Mouse (Mus musculus) forebrain, embryonic 11.5 days (tissue): ENCODE data around the gene Slc26a9. TPM values are rescaled to one million over a fixed set of nuclear protein-coding genes. Genes with fewer than 3 reads are reported as not detected.

Experiments used
- ATAC-seq: fragments of 200-750 bp; cut with Nextera tagmentation; replicated peaks from 2 replicates; pipeline ENCODE4 v1.8.0; 2017; ENCODE audit warnings: moderate TSS enrichment; ENCODE audit not compliant: low FRiP score
- DNase-seq: peaks from one replicate; pipeline ENCODE4 v3.0.0-alpha.2; 2017; ENCODE audit warnings: low spot score
- H3K27ac ChIP-seq: fragments of 300-500 bp; sonication (generic); 2 replicates; pipeline ENCODE4 v1.5.1; 2014; ENCODE audit warnings: low read depth, low read length
- H3K27me3 ChIP-seq: fragments of 300-500 bp; sonication (generic); 2 replicates; pipeline ENCODE4 v1.6.1; 2014; ENCODE audit warnings: mild to moderate bottlenecking, low read length, mixed read lengths; ENCODE audit not compliant: control insufficient read depth, insufficient read depth
- H3K36me3 ChIP-seq: fragments of 300-500 bp; sonication (generic); 2 replicates; pipeline ENCODE4 v1.6.1; 2014; ENCODE audit warnings: mild to moderate bottlenecking, low read length, moderate library complexity, mixed read lengths; ENCODE audit not compliant: control insufficient read depth, insufficient read depth
- H3K4me1 ChIP-seq: fragments of 300-500 bp; sonication (generic); replicated peaks from 2 replicates; pipeline ENCODE4 v1.6.1; 2014; ENCODE audit warnings: low read length, mixed read lengths; ENCODE audit not compliant: control insufficient read depth, insufficient read depth
- H3K4me2 ChIP-seq: fragments of 300-500 bp; sonication (generic); 2 replicates; pipeline ENCODE4 v1.6.1; 2014; ENCODE audit warnings: low read depth, mild to moderate bottlenecking, low read length, moderate library complexity, mixed read lengths; ENCODE audit not compliant: severe bottlenecking
- H3K4me3 ChIP-seq: fragments of 300-500 bp; sonication (generic); 2 replicates; pipeline ENCODE4 v1.5.1; 2014; ENCODE audit warnings: low read depth, low read length
- H3K9ac ChIP-seq: fragments of 300-500 bp; sonication (generic); 2 replicates; pipeline ENCODE4 v1.6.1; 2014; ENCODE audit warnings: low read length
- H3K9me3 ChIP-seq: fragments of 300-500 bp; sonication (generic); 2 replicates; pipeline ENCODE4 v1.6.1; 2016; ENCODE audit warnings: low read length, mixed read lengths; ENCODE audit not compliant: control insufficient read depth
- WGBS: fragments of 180-500 bp; shearing (Covaris S2); extraction: QIAGEN DNeasy Blood & Tissue Kit; methylation state at CpG from one replicate; pipeline ENCODE4 v1.1.7; 2014; 5-methylcytosine and 5-hydroxymethylcytosine counted together
- polyA plus RNA-seq: library from polyadenylated mRNA; unstranded; fragments of >200 nt; fragmentation: Nextera tagmentation; extraction: Ambion mirVana; gene quantifications from 2 replicates; pipeline ENCODE4 v1.2.1, GENCODE M21; 2014

Gene Slc26a9
- polyA plus RNA-seq, 1 experiment from 2014 or later = not detected

- DNase-seq (no peak), ATAC-seq (no peak)
- Histone ChIP-seq H3K27ac (no peak overlapping the region), H3K9ac (no peak overlapping the region), H3K4me1 (no peaks in the 10 kb centered on the region), H3K4me3 (no peak overlapping the region), H3K27me3 (no peaks in the 10 kb centered on the region), H3K36me3 (no peaks in the 10 kb centered on the region), H3K4me2 (no peak overlapping the region), H3K9me3 (no peaks in the 10 kb centered on the region)
- 89% methylated on average over 10 of the region's 10 CpGs for WGBS
Observed at GRCm38 (mm10) chr1:131820887-131821328, 77.1 kb downstream of the Slc26a9 start.

Other genes starting within 250 kb of the Slc26a9 start
- gene Srgap2, start 216.7 kb upstream of the Slc26a9 start, polyA plus RNA-seq = 19.4 and 24.8 TPM in 2 replicates
- 5.6 and 5.9 TPM in 2 replicates for gene Fam72a, start 216.1 kb upstream of the Slc26a9 start, polyA plus RNA-seq
- 0.09 TPM in 1 of 2 replicates, not detected in the other for gene Avpr1b, start 144.8 kb upstream of the Slc26a9 start, polyA plus RNA-seq
- gene Ctse, start 105.7 kb upstream of the Slc26a9 start, polyA plus RNA-seq = 0.35 TPM in 1 of 2 replicates, not detected in the other
- 0.40 and 0.61 TPM in 2 replicates for gene Rab7b, start 55.3 kb upstream of the Slc26a9 start, polyA plus RNA-seq
- gene Pm20d1, start 53.4 kb downstream of the Slc26a9 start, polyA plus RNA-seq = 0.86 and 1.2 TPM in 2 replicates
- 12.5 and 13.0 TPM in 2 replicates for gene Slc41a1, start 83.5 kb downstream of the Slc26a9 start, polyA plus RNA-seq
- 13.1 and 15.2 TPM in 2 replicates for gene Rab29, start 123.2 kb downstream of the Slc26a9 start, polyA plus RNA-seq
- 69.7 and 69.9 TPM in 2 replicates for gene Nucks1, start 166.5 kb downstream of the Slc26a9 start, polyA plus RNA-seq
- gene Slc45a3, start 218.9 kb downstream of the Slc26a9 start, polyA plus RNA-seq = 8.4 and 9.4 TPM in 2 replicates